Mouse (Mus musculus) left cerebral cortex, adult 11 months (tissue): Measurements from ENCODE around the gene Idi1.
"Not testable (repeated sequence)": the region's sequence is repeated elsewhere in the genome, so short reads cannot be mapped to it uniquely, and the experiment has no call there.

Experiments
- DNase-seq: peaks from one replicate; pipeline ENCODE4 v3.0.0; 2022; ENCODE audit warnings: low spot score

The Idi1 gene

GRCm38 (mm10) chr13:8885445-8886184 is at the start of gene Idi1:
TSS of gene Idi1 (plus strand) at chr13:8885501.
- peak; percentile 96 for DNase-seq

- no peak for DNase-seq
Observed at GRCm38 (mm10) chr13:8838394-8838793, 46.9 kb upstream of the Idi1 start.

GRCm38 (mm10) chr13:8839111-8839510 is 46.2 kb upstream of the Idi1 start:
- no peak for DNase-seq

GRCm38 (mm10) chr13:8839937-8840336 is 45.4 kb upstream of the Idi1 start:
- DNase-seq: no peak

GRCm38 (mm10) chr13:8840941-8841340 is 44.4 kb upstream of the Idi1 start:
- DNase-seq: no peak

GRCm38 (mm10) chr13:8841846-8842245 is 43.5 kb upstream of the Idi1 start:
- not testable (repeated sequence) for DNase-seq

GRCm38 (mm10) chr13:8842273-8842672 is 43.0 kb upstream of the Idi1 start:
- DNase-seq: no peak

- DNase-seq: no peak
Observed at GRCm38 (mm10) chr13:8847702-8848101, 37.6 kb upstream of the Idi1 start.

GRCm38 (mm10) chr13:8849311-8849710 is 36.0 kb upstream of the Idi1 start:
- no peak for DNase-seq

- DNase-seq: no peak
Observed at GRCm38 (mm10) chr13:8853424-8853823, 31.9 kb upstream of the Idi1 start.

GRCm38 (mm10) chr13:8854769-8855168 is 30.5 kb upstream of the Idi1 start:
- DNase-seq: no peak

GRCm38 (mm10) chr13:8858453-8858852 is 26.8 kb upstream of the Idi1 start:
- no peak for DNase-seq

GRCm38 (mm10) chr13:8860861-8861260 is 24.4 kb upstream of the Idi1 start:
- DNase-seq: no peak

GRCm38 (mm10) chr13:8864990-8865389 is 20.3 kb upstream of the Idi1 start:
- no peak for DNase-seq

- DNase-seq: no peak
Observed at GRCm38 (mm10) chr13:8866612-8867011, 18.7 kb upstream of the Idi1 start.

- no peak for DNase-seq
Observed at GRCm38 (mm10) chr13:8869578-8870157, 15.6 kb upstream of the Idi1 start.

- DNase-seq: no peak
Observed at GRCm38 (mm10) chr13:8870160-8870509, 15.2 kb upstream of the Idi1 start.

GRCm38 (mm10) chr13:8870510-8871313 is 14.6 kb upstream of the Idi1 start:
- peak; percentile 85 for DNase-seq

GRCm38 (mm10) chr13:8871314-8871962 is 13.9 kb upstream of the Idi1 start, which contains the start of gene Wdr37:
TSS of gene Wdr37 (minus strand) at chr13:8871909.
- DNase-seq: peak; percentile 73

- DNase-seq: no peak
Observed at GRCm38 (mm10) chr13:8873776-8874175, 11.5 kb upstream of the Idi1 start.

- DNase-seq: no peak
Observed at GRCm38 (mm10) chr13:8881611-8882010, 3.7 kb upstream of the Idi1 start.

- not testable (repeated sequence) for DNase-seq
Observed at GRCm38 (mm10) chr13:8883870-8884269, 1.4 kb upstream of the Idi1 start.

- DNase-seq: no peak
Observed at GRCm38 (mm10) chr13:8886185-8886560, 872 bp downstream of the Idi1 start.
